Mouse (Mus musculus): ENCODE data around the gene Olfr548-ps1.
"Not testable (repeated sequence)": the region's sequence is repeated elsewhere in the genome, so short reads cannot be mapped to it uniquely, and the experiment has no call there.

Olfr548-ps1 gene

DNA sequence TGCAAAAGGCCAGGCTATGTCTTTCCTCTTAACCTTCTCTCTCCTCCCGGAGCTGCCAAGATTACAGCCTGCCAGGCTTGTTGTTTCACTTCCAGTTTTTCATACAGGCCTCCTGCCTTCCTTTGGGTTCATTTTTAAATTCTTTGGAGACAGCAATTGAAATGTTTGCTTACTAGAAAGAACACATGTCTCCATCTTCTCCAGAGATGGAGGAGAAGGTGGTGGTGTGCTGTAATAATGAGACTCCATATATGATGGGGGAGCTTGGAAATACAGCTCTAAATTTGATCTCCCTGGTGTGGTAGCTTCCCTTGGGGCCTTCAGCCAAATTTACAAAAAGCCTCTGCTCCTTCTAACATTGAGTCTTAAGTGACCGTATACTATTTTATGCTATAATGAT is at the start of gene Olfr548-ps1:
Gene Olfr548-ps1, plus strand, starts transcription at position 301 of the 400 bp plus-strand sequence.
- no peak for DNase-seq (ENCODE audit: low read depth, low spot score)

GRCm38 (mm10) chr7:102494416-102494815 is 46.3 kb upstream of the Olfr548-ps1 start:
- not testable (repeated sequence) for DNase-seq (ENCODE audit: low read depth, low spot score)

DNA sequence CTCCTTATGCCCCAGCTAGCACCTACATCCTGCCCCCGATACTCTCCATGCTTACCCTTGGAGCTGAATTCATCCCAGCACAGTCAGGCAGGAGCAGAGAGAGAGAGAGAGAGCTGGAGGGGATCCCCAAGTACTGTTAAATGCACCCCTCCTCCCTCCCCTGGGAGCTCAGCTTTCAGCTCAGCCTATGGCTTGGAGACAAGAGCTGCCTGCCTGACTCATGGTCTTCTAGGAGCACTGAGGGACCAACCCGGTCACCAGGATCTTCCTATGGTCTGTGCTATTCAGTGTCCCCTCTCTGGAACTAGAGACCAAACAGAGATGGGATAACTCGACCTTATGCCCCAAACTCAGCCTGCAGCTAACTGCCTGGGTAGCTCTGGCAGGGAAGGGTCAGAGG is 41.2 kb upstream of the Olfr548-ps1 start, which contains the start of gene Olfr545:
Gene Olfr545, minus strand, starts transcription at position 101 of the 400 bp plus-strand sequence.
- DNase-seq (ENCODE audit: low read depth, low spot score) = no peak

DNA sequence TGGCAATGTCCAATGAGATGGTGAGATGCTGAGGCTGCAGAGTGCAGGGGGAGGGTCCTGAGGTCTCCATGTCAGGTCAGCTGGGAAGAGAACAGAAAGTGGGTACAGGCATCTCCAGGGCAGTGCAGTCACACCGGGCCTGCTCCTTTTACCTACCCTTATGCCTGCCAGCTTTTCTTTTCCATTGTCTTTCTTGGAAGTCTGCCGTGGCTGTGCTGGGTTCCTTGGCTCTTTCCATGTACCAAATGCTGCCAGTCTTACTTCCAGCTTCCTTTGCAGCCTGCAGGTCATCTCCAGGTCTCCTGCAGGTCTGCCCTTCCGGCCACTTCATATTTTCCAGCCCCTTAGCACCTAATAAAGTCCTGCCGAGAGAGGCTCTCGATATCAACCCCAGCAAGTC is 38.7 kb upstream of the Olfr548-ps1 start:
- DNase-seq (ENCODE audit: low read depth, low spot score) = no peak

DNA sequence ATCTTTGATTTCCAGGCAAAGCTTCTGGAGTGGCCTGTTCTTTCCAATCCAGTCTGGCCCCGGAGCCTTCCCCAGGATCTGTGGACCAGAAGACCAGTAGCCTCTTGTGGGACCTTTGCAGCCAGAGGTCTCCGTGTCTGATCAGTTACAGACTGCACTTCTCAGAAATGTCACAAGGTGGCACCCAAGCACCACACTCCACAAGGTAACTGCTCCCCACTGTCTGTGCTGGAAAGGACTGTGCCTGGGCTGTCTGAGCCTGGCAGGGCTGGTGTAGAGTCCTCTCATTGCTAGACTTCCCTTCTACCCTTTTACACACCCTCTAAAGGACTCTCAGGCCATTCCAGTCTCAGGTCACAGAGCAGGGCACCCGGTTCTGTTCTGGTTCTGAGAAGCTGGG is 33.8 kb upstream of the Olfr548-ps1 start:
- peak; percentile 29 for DNase-seq (ENCODE audit: low read depth, low spot score)

- no peak for DNase-seq (ENCODE audit: low read depth, low spot score)
Measured at GRCm38 (mm10) chr7:102508066-102508465, 32.6 kb upstream of the Olfr548-ps1 start.

GRCm38 (mm10) chr7:102508666-102509065 is 32.0 kb upstream of the Olfr548-ps1 start:
- DNase-seq (ENCODE audit: low read depth, low spot score) = no peak

GRCm38 (mm10) chr7:102509726-102510125 is 31.0 kb upstream of the Olfr548-ps1 start:
- DNase-seq (ENCODE audit: low read depth, low spot score) = no peak

DNA sequence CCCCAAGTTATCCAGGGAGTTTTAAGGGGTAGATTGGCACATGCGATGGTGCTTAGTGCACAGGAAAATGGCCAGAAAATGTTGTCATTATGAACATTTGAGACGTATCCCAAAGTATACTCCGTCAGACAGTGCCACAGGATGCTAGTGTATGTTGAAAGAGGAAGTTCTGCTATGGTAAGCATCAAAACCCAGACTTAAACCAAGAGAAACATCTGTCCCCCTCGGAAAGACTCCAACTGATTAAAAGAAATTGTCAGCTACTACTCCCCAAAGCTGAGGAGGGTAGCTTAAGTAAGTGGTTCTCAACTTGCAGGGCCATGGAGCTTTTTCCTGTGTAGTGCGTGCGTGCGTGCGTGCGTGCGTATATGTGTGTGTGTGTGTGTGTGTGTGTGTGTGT is 28.8 kb upstream of the Olfr548-ps1 start:
- DNase-seq (ENCODE audit: low read depth, low spot score) = no peak

DNA sequence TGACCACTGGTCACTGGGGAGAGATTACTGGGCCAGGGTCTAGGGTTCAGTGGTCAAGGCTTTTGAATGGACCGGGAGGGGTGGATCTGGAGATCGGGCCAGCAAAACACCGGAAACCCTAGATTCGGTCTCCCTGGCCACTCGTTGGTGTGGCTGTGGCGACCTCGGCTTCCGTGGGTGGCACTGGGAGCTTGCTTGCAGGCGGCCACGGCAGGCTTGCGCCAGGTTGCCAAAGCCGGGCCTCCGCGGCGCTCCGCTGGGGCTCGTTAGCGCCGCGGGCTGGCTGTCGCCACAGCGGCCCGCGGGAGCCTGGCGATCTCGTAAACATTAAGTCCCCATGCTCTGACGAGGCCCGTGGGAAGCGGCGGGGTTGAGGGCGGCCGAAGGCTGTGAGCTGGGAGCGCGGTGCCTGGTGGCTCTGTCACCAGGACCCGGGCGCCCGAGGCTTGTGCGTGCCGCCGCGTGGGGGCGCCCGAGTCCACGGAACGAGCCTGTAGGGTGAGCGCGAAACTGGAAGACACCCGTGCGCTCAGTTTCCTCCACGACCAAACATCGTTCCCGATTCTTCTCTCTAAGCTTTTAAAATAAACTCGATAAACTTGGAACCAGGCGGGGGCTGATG is 27.8 kb upstream of the Olfr548-ps1 start:
- peak; percentile 32 for DNase-seq (ENCODE audit: low read depth, low spot score)

DNA sequence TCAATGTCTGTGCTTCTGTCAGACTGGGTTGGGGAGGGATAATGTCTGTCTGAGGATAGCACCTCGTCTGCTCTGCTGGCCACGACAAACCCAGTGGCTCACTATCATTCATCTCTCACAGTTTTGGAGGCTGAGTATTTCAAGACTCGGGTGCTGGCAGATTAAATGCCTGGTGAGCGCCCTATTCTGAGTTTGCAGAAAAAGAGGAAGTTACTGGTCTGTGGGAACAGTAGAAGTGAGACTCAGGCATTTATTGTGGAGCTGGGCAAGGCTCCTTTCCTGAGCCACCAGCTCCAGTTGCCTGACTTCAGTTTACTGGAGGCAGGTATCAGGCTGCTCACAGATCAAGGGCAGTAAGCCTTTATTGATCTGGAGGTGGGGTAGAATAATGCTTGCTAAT is 26.6 kb upstream of the Olfr548-ps1 start:
- no peak for DNase-seq (ENCODE audit: low read depth, low spot score)

- no peak for DNase-seq (ENCODE audit: low read depth, low spot score)
Measured at GRCm38 (mm10) chr7:102516261-102517050, 24.2 kb upstream of the Olfr548-ps1 start.

GRCm38 (mm10) chr7:102517051-102517335 is 23.7 kb upstream of the Olfr548-ps1 start:
- no peak for DNase-seq (ENCODE audit: low read depth, low spot score)

DNA sequence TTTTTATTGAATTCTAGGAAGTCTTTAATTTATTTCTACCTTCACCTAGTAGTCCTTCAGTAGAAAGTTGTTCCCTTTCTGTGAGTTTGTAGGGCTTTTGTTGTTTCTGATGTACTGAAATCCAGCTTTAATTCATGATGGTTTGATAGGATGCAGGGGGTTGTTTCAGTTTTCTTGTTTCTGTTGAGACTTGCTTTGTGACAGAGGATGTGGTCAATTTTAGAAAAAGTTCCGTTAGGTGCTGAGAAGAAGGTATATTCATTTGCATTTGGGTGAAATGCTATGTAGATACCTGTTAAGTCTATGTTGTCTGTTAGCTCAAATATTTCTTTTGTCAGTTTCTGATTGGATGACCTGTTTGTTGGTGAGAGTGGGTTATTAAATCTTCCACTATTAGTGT is 11.6 kb upstream of the Olfr548-ps1 start:
- DNase-seq (ENCODE audit: low read depth, low spot score) = no peak

DNA sequence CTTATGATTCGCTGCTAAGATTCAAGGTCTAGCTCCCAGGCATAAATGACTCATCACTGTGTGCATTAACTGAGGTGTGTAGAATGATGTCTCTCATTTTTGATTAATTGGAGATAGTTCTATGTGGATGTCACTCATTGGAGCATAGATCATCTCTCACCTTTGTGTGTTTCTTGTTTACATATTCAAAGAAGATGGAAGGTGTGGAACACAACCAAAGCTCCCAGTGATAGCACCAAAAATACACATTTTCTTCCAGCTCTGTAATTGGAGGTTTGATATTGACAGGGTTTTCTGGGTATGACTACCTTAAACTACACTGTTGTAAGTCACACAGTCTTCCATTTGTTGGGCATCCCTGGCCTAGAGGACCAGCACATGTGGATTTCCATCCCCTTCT is 6.2 kb upstream of the Olfr548-ps1 start, which contains the start of gene Olfr547:
Gene Olfr547, plus strand, starts transcription at position 301 of the 400 bp plus-strand sequence.
- DNase-seq (ENCODE audit: low read depth, low spot score) = no peak

DNA sequence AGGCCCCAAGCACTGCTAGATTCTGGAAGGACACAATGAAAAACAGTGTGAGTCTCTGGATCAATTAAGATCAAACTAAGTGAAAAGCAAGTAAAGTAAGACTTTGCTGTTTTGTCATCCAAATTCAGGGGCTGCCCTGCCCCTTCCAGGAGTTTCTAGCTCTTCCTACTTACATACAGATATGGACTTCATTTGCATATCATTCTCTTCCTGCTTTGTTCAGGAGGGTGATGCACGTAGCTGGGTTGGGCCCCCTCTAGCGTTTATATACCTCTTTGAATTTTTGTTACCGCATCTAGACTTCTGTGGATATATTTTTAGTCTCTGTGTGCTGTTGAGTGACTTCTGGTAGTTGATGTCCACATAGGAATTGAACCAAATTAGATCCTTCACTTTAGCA is 555 bp downstream of the Olfr548-ps1 start:
- DNase-seq (ENCODE audit: low read depth, low spot score) = no peak

GRCm38 (mm10) chr7:102549570-102549969 is 8.9 kb downstream of the Olfr548-ps1 start, which contains the start of gene Olfr549:
Gene Olfr549, plus strand, starts transcription at chr7:102549870.
- DNase-seq (ENCODE audit: low read depth, low spot score) = no peak

DNA sequence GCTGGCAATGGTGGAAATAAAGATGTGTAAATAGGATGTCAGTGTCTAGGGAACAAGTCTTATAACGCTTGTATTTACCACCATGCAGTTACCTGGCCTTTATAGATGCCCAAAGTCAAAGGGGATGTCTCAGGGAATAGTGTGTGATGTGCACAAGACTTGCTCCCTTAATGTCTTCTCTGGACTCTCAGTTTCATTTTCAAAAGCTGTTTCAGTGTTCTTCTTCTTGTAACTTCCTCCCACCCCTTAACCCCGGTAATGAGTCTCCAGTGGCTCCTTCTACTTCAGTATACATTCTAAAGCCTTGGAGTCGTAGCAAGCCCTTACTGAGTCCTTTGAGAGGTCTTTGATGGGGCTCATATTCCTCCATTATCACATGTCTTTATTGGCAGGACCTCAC is 12.6 kb downstream of the Olfr548-ps1 start:
- no peak for DNase-seq (ENCODE audit: low read depth, low spot score)

GRCm38 (mm10) chr7:102564999-102565997 is 24.6 kb downstream of the Olfr548-ps1 start, which contains the start of gene Trim21:
Gene Trim21, minus strand, starts transcription at chr7:102565486.
- DNase-seq (ENCODE audit: low read depth, low spot score) = no peak

DNA sequence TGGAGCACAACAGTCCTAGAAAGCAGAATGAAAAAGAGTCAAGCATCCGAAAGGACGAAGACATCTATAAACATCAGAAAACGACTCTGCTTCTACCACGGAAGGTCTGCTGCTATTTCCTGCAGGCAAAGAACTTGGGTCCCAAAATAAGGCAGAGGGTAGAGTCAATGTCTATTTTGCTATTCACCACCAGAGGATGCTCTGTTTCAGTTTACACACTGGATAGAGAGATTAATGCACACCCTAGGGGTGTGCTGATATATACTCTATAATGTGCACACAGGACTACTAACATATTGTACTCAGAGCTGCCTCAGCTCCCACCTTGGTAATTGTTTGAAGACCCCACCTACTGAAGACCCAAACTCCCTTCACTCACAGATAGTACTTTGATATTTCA is 25.5 kb downstream of the Olfr548-ps1 start:
- DNase-seq (ENCODE audit: low read depth, low spot score) = no peak

- DNase-seq (ENCODE audit: low read depth, low spot score) = no peak
Measured at GRCm38 (mm10) chr7:102571142-102571541, 30.4 kb downstream of the Olfr548-ps1 start, which contains the start of gene Olfr550. Gene Olfr550, plus strand, starts transcription at chr7:102571442.

All from retina, adult 2 months (tissue).